Mouse (Mus musculus) MEL (cell line): ENCODE measurements at regions not wholly inside any gene's neighbourhood (a gene's known extent, or its start where the extent isn't known, plus 50 kb on each side); places are given as distances from the start of the nearest gene placed in this dataset.

ENCODE experiments used
- CTCF ChIP-seq, 3 experiments: IDR thresholded peaks in 2 of 3; conservative IDR thresholded peaks in 1 of 3; 2 replicates each; pipeline ENCODE4 v1.5.1; 2011 to 2012; ENCODE audit warnings: low read length in 3 of 3, low read depth in 2 of 3, mild to moderate bottlenecking in 2 of 3, improper control_type of control experiment in 1 of 3, inconsistent platforms in 1 of 3, mixed read lengths in 1 of 3, moderate library complexity in 1 of 3; ENCODE audit not compliant: control insufficient read depth in 1 of 3, insufficient read depth in 1 of 3, poor library complexity in 1 of 3, severe bottlenecking in 1 of 3
- POLR2A ChIP-seq, 2 experiments: IDR thresholded peaks; 2 replicates each; pipeline ENCODE4 v1.6.1; 2011 to 2012; ENCODE audit warnings: low read length in 2 of 2, mild to moderate bottlenecking in 2 of 2, control low read depth in 1 of 2, improper control_type of control experiment in 1 of 2, low read depth in 1 of 2, moderate library complexity in 1 of 2; ENCODE audit not compliant: control insufficient read depth in 1 of 2, insufficient read depth in 1 of 2, poor library complexity in 1 of 2
- POLR2AphosphoS5 ChIP-seq: IDR thresholded peaks from 2 replicates; pipeline ENCODE4 v1.6.1; 2012; ENCODE audit warnings: low read depth, borderline replicate concordance, mild to moderate bottlenecking, inconsistent platforms, low read length, moderate library complexity, mixed read lengths

DNA sequence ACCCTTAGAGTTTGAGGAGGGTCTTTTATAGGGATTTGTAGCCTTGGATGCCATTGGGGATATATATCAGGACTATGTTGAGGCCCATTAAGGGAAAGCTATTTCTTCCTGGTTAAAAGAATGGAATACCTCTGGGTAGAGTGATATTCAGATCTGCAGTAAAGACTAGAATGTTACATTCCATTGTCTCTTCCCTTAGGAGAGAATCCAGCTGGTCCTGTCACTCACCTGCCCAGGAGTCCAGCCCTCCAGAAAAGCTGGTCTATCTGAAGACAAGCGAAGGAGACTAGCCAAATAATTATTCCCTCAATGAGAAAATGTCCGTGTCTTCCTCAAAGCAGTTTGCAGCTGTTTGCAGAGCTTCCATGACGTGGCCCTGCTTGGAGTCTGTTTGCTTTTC, 308.3 kb downstream of the Cog6 start:
- TF ChIP-seq POLR2AphosphoS5 (no peak), CTCF (IDR thresholded peaks at IDR 0.05 in 2 of 3, conservative IDR thresholded peaks at IDR 0.05 in 1 of 3; ENCODE audit: control insufficient read depth in 1 of 3, insufficient read depth in 1 of 3, low read depth in 2 of 3, low read length in 3 of 3, poor library complexity in 1 of 3, severe bottlenecking in 1 of 3) (no peak), POLR2A (IDR thresholded peaks at IDR 0.05; ENCODE audit: control insufficient read depth in 1 of 2, insufficient read depth in 1 of 2, low read depth in 1 of 2, low read length in 2 of 2, poor library complexity in 1 of 2) (no peak)
